Mouse (Mus musculus) heart, adult 2 months (tissue): ENCODE measurements at regions not wholly inside any gene's neighbourhood (a gene's known extent, or its start where the extent isn't known, plus 50 kb on each side); places are given as distances from the start of the nearest gene placed in this dataset.

Experiments used
- CTCF ChIP-seq: fragments of 200-600 bp; IDR thresholded peaks from 2 replicates; pipeline ENCODE4 v1.8.1; 2022; ENCODE audit warnings: antibody characterized with exemption, mild to moderate bottlenecking, moderate library complexity
- POLR2A ChIP-seq: fragments of 200-500 bp; IDR thresholded peaks from 2 replicates; pipeline ENCODE4 v1.6.1; 2011; ENCODE audit warnings: mild to moderate bottlenecking, low read depth, low read length, control low read depth; ENCODE audit not compliant: insufficient read depth

DNA sequence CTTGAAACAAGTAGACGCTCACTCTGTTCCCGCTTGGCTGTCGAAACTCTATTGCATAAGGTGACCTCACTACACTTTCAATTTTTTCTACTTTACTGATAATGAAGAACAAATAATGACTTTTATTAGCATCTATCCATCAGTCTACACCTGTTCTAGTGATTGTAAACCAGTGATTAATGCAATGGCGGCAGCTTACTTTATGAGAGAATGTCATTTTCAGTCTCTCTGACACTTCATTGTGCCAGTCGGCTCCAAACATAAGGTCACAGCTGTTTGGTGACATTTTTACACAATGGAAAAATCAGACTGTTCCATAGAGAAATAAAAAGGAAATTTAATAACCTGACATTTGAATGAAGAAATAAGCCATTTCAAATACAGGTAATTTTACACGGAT is 817.5 kb downstream of the Slitrk6 start:
- TF ChIP-seq POLR2A (no peak), CTCF (no peak)
